In the genomic region with DNA sequence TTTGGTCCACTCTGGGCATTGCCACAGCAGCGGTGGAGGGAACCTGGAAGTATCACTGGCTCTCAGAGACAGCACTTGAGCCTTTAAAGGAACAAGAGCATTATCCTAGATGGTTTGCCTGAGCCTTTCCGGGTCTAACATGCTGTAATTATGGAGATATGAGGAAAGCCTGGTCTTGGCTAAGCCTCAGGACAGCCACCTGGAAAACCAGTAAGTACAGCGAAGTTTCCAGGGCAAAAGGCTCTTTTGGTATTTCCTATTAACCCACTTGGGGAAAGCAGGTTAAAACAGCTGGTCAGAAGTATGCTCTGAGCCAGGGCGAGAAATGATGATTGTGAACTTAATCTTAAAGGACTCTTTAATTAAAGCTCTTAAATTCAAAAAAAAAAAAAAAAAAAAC, we compare ENCODE assay signal across 18 mouse cellular contexts.
DNase-seq lines count a peak whose midpoint lies in the region; ATAC-seq lines count a peak whose summit lies in the region.
"Had no signal": no experiment of that assay in that cellular context is flagged by ENCODE, and none has a peak within 500 bp of the region (broad histone marks: within the 10 kb centered on the region; RNA-seq: fewer than 3 reads in every experiment).

No protein-coding gene starts in this region.

- no peaks in the 10 kb centered on the region for H3K27me3 ChIP-seq in limb, embryonic 11.5 days (ENCODE audit: control insufficient read depth, insufficient read depth, low read length)
- H3K27me3 ChIP-seq in limb, embryonic 10.5 days (ENCODE audit: low read depth, poor library complexity, severe bottlenecking): no peaks in the 10 kb centered on the region
- no peaks in the 10 kb centered on the region for H3K27me3 ChIP-seq in midbrain, embryonic 11.5 days (ENCODE audit: control insufficient read depth, insufficient read depth, low read length)
- H3K27me3 ChIP-seq: forebrain, embryonic 12.5 days; heart, embryonic 13.5 days; hindbrain, embryonic 15.5 days had no signal

- H3K9ac ChIP-seq in limb, embryonic 11.5 days (ENCODE audit: low read length): no peak overlapping the region
- no peak overlapping the region for H3K9ac ChIP-seq in midbrain, embryonic 11.5 days (ENCODE audit: low read length)
- H3K9ac ChIP-seq: forebrain, embryonic 12.5 days; heart, embryonic 13.5 days; hindbrain, embryonic 15.5 days had no signal

- DNase-seq in embryo, embryonic 11 days: peak; percentile 11
- DNase-seq in embryo, embryonic 9.5 days (ENCODE audit: extremely low spot score): no peak
- peak; percentile 22 for DNase-seq in limb, embryonic 11.5 days (ENCODE audit: low spot score)
- no peak for DNase-seq in limb, embryonic 10.5 days (ENCODE audit: low spot score)
- DNase-seq in forelimb bud, embryonic 11.5 days (ENCODE audit: low read depth, low spot score): peak; percentile 25
- DNase-seq in mesoderm, embryonic 11.5 days (ENCODE audit: low read depth, low spot score): peak; percentile 8
- no peak for DNase-seq in retina, embryonic 14.5 days (ENCODE audit: low spot score)
- DNase-seq in midbrain, embryonic 11.5 days (ENCODE audit: low spot score, missing footprints): no peak
- DNase-seq: adrenal gland, postnatal 14 days; cerebellum, adult 18-20 months; cerebellum, adult 9-11 months; heart, adult 2 months had no signal

- no peak overlapping the region for H3K27ac ChIP-seq in limb, embryonic 11.5 days (replicated peaks; ENCODE audit: low read depth, low read length)
- no peak overlapping the region for H3K27ac ChIP-seq in limb, embryonic 10.5 days
- H3K27ac ChIP-seq in midbrain, embryonic 11.5 days (ENCODE audit: low read depth, low read length): no peak overlapping the region
- H3K27ac ChIP-seq: forebrain, embryonic 12.5 days; heart, adult 2 months; heart, embryonic 13.5 days; hindbrain, embryonic 15.5 days had no signal

- ATAC-seq in limb, embryonic 11.5 days (ENCODE audit: insufficient number of reproducible peaks, low FRiP score, low TSS enrichment, low read depth): no peak
- no peak for ATAC-seq in midbrain, embryonic 11.5 days (ENCODE audit: low FRiP score)
- ATAC-seq: forebrain, embryonic 16.5 days; inflammation-experienced regulatory T-cells, adult 6 months; intestine, postnatal 0 days had no signal

- no peaks in the 10 kb centered on the region for H3K36me3 ChIP-seq in limb, embryonic 11.5 days (ENCODE audit: control insufficient read depth, insufficient read depth, low read length)
- no peaks in the 10 kb centered on the region for H3K36me3 ChIP-seq in limb, embryonic 10.5 days
- no peaks in the 10 kb centered on the region for H3K36me3 ChIP-seq in midbrain, embryonic 11.5 days (ENCODE audit: control insufficient read depth, insufficient read depth, low read length)
- H3K36me3 ChIP-seq: forebrain, embryonic 12.5 days; heart, embryonic 13.5 days; hindbrain, embryonic 15.5 days had no signal

- WGBS in limb, embryonic 11.5 days: 50% methylated on average over 4 of the region's 4 CpGs
- 64% methylated on average over 4 of the region's 4 CpGs for WGBS in limb, embryonic 10.5 days
- 86% methylated on average over 4 of the region's 4 CpGs for WGBS in midbrain, embryonic 11.5 days

- no peak overlapping the region for H3K4me2 ChIP-seq in limb, embryonic 11.5 days (ENCODE audit: low read depth, severe bottlenecking)
- no peak overlapping the region for H3K4me2 ChIP-seq in midbrain, embryonic 11.5 days
- H3K4me2 ChIP-seq: forebrain, embryonic 12.5 days; heart, embryonic 13.5 days; hindbrain, embryonic 15.5 days had no signal

- no peaks in the 10 kb centered on the region; the same call in 1 of the 2 replicates for H3K9me3 ChIP-seq in limb, embryonic 11.5 days (ENCODE audit: control insufficient read depth, low read length)
- no peaks in the 10 kb centered on the region for H3K9me3 ChIP-seq in limb, embryonic 10.5 days (replicated peaks)
- H3K9me3 ChIP-seq in midbrain, embryonic 11.5 days (ENCODE audit: control insufficient read depth, low read length): no peaks in the 10 kb centered on the region
- H3K9me3 ChIP-seq: forebrain, embryonic 12.5 days; heart, embryonic 13.5 days; hindbrain, embryonic 15.5 days had no signal

- no peak overlapping the region for H3K4me3 ChIP-seq in limb, embryonic 11.5 days (ENCODE audit: low read depth, low read length)
- no peak overlapping the region for H3K4me3 ChIP-seq in limb, embryonic 10.5 days
- no peak overlapping the region for H3K4me3 ChIP-seq in midbrain, embryonic 11.5 days (ENCODE audit: low read depth, low read length)
- H3K4me3 ChIP-seq: forebrain, embryonic 12.5 days; heart, adult 2 months; heart, embryonic 13.5 days; hindbrain, embryonic 15.5 days had no signal

- peaks cover 6% of the 10 kb centered on the region; the same call in 1 of the 2 replicates for H3K4me1 ChIP-seq in limb, embryonic 11.5 days (ENCODE audit: control insufficient read depth, insufficient read depth, low read length)
- H3K4me1 ChIP-seq in limb, embryonic 10.5 days: peaks cover 12% of the 10 kb centered on the region
- no peaks in the 10 kb centered on the region for H3K4me1 ChIP-seq in midbrain, embryonic 11.5 days (ENCODE audit: control insufficient read depth, insufficient read depth, low read length)
- H3K4me1 ChIP-seq: forebrain, embryonic 12.5 days; heart, embryonic 13.5 days; hindbrain, embryonic 15.5 days had no signal

Comparison
In these comparisons a context has a peak if more than half of its experiments do, and no peak if none do; other contexts are left out.
1. DNase-seq: peak in embryo, embryonic 11 days (single experiment), limb, embryonic 11.5 days (single experiment), forelimb bud, embryonic 11.5 days (single experiment) and mesoderm, embryonic 11.5 days (single experiment); none in embryo, embryonic 9.5 days (single experiment), limb, embryonic 10.5 days (single experiment), retina, embryonic 14.5 days (single experiment) and midbrain, embryonic 11.5 days (single experiment).